Mouse (Mus musculus): ENCODE measurements around the gene Crhr1.

The Crhr1 gene

DNA sequence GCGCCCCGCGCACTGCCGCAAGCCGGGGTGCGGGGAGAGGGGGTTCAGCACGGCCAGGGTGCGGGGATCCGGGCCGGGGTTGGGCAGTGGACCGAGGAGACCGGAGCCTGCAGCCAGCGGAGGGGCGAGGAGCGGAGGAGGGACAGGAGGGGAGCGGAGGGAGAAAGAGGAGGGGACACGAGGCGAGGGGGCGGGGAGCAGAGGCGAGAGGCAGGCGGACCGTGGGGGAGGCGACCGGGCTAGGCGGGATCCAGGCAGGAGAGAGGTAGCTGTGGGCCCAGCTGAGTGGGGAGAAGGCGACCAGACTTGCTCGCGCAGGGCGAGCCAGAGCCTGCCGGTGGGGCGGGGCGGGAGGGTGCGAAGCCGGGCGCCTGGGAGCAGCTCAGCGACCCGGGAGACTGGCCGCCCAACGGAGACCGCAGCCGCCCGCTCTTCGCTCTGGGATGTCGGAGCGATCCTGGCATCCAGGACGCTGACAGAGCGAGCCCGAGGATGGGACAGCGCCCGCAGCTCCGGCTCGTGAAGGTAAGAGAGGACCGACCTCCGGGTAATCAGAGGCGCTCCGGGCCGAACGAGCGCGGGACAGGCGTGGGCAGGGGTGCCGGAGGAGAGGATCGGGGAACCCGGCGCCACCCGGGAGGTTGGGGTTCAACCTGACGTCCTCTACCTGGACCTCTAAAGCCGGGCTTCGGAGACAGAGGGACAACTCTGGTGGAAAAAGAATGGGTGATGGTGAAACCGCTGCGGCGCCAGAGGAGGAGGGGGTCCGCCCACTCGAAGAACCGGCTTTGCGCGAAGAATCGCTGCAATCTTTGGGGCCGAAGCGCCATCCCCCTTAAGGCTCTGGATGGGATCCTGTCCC lies at the start of gene Crhr1:
Gene Crhr1, plus strand, starts transcription at position 276 of the 862 bp plus-strand sequence.
- DNase-seq (ENCODE audit: low spot score): peak; percentile 35

DNA sequence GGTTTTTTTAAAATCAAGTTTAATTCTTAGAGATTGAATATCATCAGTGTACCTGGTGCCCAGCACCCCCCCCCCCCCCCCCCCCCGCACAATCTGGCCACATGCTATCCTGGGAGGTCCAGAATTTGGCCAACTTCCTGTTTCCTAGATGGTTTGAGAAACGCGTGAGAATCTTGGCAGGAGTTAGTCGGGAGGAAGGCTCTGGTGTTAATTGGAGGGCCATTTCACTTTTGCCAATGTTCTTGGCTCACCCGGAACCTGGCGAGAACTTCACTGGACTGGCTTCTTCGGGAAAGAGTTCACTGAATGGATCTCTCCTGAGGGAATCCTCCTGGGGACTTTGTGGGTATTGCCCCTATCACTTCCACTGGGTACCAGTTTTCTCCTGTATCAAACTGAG lies 49.4 kb upstream of the Crhr1 start:
- no peak for DNase-seq (ENCODE audit: low spot score)

DNA sequence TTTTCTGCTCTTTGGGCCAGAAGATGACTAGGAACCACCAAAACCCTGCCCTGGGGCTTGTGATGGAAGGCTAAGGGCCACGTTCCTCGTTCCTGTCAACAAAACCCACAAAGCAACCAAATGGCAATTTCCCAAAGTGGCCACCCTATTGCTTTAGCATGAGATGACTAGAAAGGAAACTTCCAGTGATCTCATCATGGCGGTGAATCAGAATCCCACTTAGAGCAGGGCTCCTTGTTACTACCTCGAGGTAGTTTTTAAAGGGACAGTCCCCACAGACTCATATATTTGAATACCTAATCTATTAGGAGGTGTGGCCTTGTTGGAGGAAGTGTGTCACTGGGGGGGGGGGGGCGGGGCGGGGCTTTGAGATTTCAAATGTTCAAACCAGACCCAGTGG lies 48.9 kb upstream of the Crhr1 start:
- DNase-seq (ENCODE audit: low spot score): no peak

DNA sequence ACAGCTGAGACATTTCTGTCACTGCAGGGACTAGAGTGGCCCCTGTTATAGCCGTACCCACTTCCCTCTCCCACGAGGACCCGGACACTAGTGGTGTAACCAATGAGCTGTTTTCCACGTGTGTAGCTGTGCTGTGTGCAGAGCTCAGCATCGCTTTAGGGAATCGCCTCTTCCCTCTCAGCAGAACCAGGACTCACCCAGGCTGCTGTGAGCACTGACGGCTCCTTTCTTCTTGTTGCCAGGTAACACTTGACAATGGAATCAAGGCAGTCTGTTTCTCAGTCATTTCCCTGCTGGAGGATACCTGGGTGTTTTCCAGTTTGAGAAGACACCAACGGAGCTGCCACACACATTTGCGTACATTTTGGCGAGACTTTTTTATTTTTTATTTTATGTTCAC lies 44.1 kb upstream of the Crhr1 start:
- no peak for DNase-seq (ENCODE audit: low spot score)

DNA sequence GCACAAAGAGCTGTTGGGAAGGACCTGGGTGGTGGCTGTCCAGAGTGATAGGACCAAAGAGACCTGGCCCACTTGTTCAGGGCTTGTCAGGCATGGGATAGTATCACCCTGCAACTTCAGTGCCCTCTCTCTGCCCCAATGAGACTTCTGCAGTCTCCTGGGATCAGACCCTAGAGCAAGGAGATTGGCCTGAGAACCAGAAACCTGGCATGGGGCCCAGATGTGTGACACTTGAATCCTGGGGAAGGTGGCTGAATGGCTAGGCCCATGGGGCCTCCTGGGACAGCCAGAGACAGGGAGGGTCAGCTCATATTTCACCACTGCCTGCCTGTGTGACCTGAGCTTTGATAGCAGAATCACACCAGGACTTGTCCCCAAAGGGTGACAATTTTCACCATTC lies 41.9 kb upstream of the Crhr1 start:
- DNase-seq (ENCODE audit: low spot score): peak; percentile 34

DNA sequence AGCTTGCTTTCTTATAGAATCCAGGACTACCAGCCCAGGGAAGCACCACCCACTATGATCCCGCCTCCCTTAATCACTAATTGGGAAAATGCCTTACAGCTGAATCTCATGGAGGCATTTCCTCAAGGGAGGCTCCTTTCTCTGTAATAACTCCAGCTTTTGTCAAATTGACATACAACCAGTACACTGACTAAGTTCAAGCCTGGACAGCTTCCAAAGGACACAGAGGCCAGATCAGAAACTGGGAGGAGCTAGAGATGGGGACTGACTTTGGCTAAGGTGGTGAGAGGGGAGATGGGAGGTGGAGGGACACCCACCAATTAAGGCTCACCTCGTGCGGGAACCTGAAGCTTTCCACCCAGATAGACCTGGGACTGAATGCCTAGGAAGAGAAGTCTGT lies 37.5 kb upstream of the Crhr1 start:
- no peak for DNase-seq (ENCODE audit: low spot score)

DNA sequence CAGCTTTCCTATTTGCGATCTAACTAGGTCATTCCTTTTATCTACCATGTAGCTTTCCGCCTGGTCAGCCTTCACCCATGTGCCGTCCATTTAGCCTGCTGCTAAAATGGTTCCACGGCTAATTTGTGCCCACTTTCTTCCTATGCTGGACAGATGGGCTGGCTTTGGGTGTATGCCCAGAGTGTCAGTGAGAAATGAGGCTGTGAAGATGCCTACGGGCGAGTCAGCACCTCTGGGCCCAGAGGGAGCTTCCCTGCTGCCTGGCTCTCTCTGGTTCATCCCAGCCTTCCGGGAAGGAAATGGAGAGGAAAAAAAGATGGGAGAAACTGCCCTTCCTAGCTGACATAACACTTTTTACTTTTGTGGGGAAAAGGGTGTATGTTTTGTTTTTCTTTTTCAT lies 36.1 kb upstream of the Crhr1 start:
- peak; percentile 75 for DNase-seq (ENCODE audit: low spot score)

DNA sequence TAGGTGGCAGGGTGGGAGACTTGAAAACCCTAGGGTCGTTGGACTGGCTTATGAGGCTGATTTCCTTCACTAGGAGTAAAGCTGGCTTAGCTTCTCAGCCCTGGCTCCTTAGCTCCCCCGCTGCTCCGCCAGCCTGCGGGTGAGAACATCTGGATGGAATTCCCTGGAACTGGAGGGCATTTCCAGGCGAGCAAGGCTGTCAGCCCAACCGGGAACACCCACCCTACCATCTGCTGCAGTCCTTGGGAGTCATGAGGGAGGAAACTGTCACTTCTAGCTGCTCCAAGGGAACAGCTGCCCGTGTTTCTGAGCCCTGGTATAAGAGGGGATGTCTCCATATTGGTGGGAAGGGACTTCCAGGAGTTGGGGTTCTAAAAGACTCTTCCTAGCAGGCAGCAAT lies 33.1 kb upstream of the Crhr1 start:
- DNase-seq (ENCODE audit: low spot score): peak; percentile 32

DNA sequence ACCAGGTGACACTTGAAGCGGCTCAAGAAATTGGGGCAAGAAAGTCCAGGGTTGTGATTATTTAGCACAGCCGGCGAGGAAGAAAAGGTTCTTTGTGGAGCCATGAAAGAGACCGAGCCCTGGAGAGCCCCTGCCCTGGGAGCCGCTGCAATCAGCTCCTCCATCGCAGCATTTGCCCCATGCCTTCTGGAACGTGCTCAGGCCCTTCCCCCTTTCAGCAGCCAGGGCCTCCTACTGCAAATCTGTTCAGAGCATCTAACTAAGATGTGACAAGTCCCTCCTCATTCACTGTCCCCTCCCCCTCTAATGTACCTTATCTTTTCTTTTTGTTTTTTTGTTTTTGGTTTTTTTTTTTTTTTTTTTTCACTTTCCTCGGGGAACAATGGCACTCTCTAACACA lies 30.0 kb upstream of the Crhr1 start:
- DNase-seq (ENCODE audit: low spot score): no peak

DNA sequence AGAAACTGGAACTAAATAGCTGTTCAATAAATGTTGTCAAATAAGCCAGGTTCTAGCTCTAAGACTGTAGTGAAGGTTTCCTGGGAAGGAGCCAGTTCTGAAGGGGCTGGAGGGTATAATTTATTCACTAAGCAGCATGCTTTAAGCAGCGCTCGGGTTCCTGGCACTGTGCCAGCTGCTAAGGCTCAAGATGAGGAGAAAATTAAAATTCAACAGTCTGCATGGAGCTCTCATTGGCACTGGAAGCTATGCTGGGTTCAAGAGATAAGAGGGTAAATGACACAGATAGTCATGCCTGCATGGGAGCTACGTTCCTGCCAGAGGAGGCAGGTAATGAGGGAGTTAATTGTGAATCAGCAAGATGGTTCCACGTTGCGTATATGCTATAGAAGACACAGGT lies 26.3 kb upstream of the Crhr1 start:
- peak; percentile 65 for DNase-seq (ENCODE audit: low spot score)

DNA sequence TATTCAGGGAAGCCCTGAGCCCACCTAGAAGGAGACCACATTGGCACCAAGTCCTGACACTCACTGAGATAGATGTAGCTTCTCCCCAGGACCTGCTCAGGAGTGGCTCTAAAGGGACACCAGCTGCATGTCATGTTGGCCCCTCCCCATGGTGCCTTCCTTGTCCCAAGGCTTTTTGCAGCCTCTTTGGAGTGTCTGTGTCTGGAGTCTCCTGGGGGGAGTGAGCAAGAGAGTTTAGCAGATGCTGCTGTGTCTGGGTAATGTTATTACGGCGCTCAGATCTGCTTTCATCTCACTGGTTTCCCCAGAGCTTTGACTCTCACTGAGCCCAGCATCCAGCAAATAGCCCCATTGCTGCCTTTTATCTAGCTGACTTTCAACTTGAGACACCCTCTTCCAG lies 25.7 kb upstream of the Crhr1 start:
- peak; percentile 83 for DNase-seq (ENCODE audit: low spot score)

DNA sequence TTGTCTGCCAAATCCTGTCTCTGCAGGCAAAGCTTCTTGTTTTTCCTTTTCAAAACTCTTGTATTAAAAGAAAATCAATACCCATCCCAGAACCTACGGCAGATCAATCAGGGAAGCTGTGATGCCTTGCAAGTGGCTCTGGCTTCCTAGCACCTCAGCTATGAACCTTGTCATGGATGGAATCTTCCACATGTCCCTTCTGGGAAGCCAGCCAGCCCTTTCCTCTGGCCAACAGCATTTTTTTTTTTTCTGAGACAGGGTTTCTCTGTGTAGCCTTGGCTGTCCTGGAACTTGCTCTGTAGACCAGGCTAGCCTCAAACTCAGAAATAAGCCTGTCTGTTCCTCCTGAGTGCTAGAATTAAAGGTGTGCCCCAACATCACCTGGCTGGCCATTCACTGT lies 22.3 kb upstream of the Crhr1 start:
- peak; percentile 81 for DNase-seq (ENCODE audit: low spot score)

DNA sequence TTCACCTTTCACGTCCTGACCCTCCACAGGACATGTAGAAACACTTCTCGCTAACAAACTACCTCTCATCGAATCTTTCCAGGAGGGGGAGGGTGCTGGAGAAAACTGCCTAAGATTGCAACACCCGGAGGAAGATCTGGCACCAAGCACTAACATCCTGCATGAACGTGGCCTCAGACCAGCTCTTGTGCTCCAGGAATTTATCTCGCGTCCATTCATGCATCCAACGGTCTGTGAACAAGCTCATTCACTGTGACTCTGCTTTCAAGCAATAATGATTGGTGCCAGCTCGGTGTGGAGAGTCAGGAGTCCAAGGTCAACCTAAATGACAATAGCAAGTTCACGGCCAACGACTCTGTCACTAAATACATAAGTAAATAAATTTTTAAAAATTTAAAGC lies 20.8 kb upstream of the Crhr1 start:
- DNase-seq (ENCODE audit: low spot score): no peak

DNA sequence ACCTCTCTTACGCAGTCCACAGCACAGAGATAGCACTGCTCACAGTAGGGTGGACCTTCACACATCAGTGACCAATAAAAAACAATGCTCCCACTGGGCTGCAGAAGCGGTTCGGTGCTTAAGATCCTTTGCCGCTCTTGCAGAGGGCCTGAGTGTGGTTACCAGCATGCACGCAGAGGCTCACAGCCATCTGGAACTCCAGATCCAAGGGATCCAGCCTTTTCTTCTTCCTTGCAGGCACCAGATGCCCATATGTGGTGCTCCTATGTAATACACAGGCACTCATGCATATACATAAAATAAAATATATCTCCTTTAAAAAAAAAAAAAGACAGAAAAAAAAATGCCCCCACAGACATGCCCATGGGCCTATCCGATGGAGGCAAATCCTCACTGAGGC lies 19.0 kb upstream of the Crhr1 start:
- DNase-seq (ENCODE audit: low spot score): no peak

DNA sequence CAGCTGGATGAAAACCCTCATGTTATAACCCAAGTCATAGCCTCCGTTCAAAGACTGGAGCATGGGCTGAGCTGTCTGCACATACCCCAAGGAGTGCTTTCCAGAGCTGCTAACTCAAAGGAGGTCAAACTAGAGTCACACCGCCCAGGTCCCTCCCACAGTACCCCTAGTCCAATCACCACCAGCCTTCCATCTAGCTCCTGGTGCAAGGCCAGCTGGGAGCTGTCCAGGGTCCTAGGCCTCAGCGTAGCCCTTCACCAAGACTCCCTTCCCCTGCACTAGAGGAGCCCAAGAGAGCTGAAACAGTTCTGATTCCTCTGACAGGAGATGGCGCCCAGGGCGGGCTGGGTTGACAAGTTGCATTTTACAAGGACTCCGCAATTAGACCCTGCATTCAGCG lies 18.0 kb upstream of the Crhr1 start:
- DNase-seq (ENCODE audit: low spot score): no peak

DNA sequence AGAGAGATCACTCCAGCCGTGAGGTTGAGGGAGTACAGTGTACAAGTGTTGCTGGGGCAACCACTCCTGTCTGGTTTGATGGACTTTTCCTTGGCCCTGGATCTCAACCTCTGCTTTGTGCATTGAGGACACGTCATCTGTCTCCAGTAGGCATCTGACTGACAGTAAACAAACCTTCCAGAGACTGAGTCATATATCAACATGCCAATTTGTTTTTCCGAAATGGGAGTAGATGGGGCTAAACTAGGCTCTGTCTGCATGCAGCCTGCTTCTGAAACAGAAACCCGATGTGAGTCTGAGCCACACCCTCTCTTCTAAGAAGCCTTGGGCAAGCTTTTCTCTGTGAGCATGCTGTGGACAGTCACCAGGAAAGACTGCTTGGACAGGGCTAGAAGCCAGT lies 14.3 kb upstream of the Crhr1 start:
- DNase-seq (ENCODE audit: low spot score): peak; percentile 56

DNA sequence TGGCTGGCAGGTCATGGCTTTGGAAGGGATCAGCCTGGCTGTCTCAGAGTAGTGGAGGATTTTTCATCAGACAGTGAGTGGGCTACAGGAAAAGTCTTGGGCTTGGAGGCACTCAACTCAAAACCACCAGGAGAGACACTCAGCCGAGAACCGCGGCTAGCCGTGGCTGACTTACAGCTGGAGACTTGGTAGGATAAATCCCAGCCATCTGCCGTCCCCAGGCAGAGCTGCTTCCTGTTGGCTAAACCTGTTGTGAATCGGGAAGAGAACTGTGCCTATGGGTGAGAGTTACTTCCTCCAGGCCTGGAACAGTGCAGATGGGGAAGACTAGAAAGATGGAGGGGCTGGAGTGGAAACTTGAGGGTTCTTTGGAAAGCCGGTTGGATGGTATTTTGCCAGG lies 9.7 kb upstream of the Crhr1 start:
- no peak for DNase-seq (ENCODE audit: low spot score)

DNA sequence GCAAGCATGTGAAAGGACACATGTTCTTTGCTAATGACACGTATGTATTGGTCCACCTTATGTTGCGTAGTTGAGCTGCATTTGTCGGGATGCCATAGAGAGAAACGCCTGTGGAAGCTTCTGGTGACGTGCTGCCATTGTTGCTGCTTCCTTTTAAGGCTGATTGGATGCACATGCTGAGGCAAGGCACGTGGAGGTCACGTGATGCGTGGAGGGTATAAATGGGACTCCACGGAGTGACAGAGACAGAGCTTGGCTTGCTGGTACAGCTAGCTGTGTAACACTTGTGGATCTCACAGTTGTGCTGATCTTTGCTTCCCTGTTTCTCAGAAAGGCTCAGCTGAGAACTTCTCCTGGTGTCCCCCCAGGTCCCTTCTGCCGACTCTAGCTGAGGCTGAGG lies 9.2 kb upstream of the Crhr1 start:
- DNase-seq (ENCODE audit: low spot score): no peak

DNA sequence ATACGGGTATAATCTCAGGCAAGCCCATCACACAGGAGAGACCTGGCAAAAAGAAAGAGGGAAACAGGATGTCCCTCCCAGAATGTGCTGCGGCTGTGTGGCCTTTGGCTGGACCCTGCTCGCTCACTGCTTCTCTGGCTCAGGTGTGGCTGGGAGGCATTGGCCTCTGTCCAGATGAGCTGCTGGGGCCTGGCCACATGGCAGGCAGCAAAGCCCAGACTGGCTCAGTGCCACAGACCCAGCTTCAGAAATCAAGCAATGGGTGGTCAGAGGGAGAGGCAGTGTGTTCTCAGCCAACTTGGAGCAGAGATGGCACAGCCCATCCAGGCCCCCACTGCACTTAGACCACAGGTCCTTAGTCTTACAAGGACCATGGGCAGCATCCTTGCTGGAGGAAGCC lies 8.1 kb upstream of the Crhr1 start:
- DNase-seq (ENCODE audit: low spot score): peak; percentile 76

DNA sequence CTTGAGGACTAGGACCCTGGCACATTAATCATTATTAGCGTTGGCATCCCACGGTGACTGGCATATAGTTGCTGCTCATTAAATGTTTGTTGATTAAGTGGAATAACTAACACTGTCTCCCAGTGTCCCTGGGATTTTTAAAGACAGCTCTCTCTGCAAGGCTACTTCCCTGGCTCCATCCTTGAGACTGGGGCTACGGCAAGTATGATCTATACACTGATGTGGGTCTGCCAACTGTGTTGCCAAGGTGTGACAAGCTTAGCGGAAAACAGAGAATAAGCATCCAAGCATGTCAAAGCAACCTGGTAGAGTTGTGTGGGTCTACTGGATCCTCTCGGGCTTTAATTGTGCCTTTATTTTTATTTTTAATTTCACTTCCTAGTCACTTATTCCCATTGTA lies 3.2 kb upstream of the Crhr1 start:
- no peak for DNase-seq (ENCODE audit: low spot score)

DNA sequence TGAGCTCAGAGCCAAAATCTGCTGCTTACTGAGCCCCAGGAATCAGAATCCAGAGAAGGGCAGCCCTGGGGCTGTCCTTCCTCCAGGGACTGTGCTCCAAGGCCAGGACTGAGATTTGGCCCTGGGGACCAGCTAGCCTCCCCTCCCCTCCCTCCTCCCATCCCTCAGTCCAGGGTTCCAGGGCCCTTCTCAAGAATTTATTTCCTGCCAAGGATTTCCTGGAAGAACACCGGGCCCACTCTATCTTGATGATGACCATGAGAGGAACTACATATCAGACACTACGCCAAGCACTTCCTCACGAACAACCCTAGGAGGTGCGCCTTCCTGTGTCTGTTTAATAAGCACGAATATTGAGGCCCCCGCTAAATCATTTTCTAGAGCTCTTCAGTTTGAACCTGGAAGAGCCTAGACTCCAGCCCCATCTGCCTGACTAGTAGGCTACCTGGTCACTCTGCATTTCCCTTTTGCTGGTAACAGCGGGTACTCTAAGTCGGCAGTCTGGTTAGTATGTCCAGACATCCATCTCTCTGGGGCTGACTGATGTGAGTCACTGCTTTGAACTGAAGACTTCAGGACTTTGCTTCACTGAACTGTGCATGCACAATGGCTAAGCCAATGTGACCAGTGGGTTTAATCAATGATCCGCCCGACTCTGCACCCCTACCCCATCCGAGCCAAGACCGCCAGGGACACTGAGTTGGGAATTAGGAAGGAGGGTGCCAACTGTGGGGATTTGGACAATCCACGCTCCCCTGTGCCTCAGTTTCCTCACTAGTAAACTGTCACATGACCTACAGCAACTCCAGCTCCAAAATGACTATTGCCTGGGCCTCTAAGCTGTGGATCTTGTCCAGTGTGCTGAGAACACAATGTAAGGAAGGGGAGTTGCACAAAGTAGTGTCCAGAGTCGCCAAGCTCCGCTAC lies 1.7 kb upstream of the Crhr1 start:
- DNase-seq (ENCODE audit: low spot score): no peak

DNA sequence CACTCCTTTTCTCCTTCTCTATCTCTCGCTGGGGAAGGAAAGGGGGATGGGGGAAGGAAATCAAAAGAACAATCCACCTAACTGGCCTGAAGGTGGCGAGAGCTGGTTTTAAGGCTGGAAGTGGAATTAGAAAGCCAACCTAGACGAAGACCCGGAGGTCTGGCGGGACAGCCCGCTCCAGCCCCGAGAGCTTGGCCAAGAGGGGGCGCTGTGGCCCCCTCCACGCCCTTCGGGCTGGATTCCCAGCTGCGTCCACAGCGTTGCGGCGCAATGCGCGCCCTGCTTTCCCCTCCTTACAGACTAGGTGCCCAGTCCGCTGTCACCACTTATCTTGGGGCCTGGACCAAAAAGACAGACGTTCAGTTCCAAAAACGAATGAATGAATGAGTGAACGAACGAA lies 899 bp upstream of the Crhr1 start:
- DNase-seq (ENCODE audit: low spot score): peak; percentile 81

DNA sequence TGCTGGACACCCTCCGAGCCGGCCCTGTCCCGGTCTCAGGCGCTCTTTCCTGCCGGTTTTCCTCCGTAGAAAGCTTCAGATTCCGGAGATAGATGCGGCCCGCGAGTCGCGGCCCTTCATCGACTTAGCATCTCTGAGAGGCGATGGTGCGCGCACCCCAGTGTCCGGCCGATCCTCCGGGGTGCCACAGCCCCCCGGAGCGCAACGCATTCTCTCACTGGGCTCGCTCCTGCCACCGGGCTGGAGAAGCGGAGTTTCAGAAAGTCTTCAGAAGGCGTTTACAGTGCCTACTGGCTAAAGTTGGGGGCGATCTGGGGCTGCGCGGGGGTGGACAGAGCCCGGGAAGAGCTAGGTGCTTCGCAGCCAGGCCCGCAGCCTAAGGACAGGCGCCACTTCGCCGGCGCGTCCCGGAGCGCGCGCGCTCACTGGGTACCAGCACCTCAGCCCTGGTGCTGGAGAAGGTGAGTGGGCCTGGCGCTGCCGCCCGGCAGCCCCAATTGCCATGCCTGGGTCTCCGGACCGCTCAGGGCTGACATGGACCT lies 858 bp downstream of the Crhr1 start:
- DNase-seq (ENCODE audit: low spot score): no peak
